Mouse (Mus musculus) brain, embryonic 14.5 days (tissue): ENCODE measurements around the gene Ubr1.
"Not testable (repeated sequence)": the region's sequence is repeated elsewhere in the genome, so short reads cannot be mapped to it uniquely, and the experiment has no call there.

Source experiments
- CTCF ChIP-seq: fragments of 200-500 bp; IDR thresholded peaks from 2 replicates; pipeline ENCODE4 v1.5.1; 2012; ENCODE audit warnings: inconsistent platforms, mild to moderate bottlenecking, moderate library complexity, borderline replicate concordance; ENCODE audit not compliant: insufficient read depth, insufficient read length; ENCODE audit errors: extremely low read depth
- POLR2A ChIP-seq: fragments of 200-500 bp; IDR thresholded peaks from 2 replicates; pipeline ENCODE4 v1.6.1; 2012; ENCODE audit warnings: mild to moderate bottlenecking, inconsistent platforms, borderline replicate concordance; ENCODE audit not compliant: poor library complexity, insufficient read depth, insufficient read length, severe bottlenecking; ENCODE audit errors: extremely low read depth

GRCm38 (mm10) chr2:120996607-120997006 is 26.1 kb upstream of the Ubr1 start:
- not testable (repeated sequence) for TF ChIP-seq POLR2A, CTCF
